Mouse (Mus musculus): ENCODE results near the gene Adamts20.

DNA sequence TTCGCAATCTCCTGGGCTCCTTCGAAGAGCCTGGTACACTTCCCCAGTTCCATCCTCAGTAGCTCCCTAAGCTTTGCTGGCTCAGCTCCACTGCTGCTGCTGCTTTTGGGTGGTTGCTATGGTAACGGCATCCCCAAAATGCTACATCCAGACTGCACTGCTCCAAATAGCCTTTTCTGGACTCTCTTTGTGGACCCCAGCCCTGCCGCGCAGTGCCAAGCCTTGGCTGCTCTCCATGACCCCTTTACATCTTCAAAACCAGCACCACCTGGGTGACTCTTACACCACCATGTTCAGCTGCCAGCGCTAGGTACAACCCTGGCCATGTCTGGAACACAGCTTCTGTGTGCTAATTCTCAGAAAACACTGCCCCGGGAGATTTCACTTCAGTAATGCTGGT lies 55.4 kb downstream of the Adamts20 start:
- no peak for TF ChIP-seq CTCF (IDR thresholded peaks at IDR 0.05; ENCODE audit: borderline replicate concordance, control insufficient read depth, extremely low read depth, insufficient read depth, low read length, poor library complexity)
- TF ChIP-seq POLR2A (IDR thresholded peaks at IDR 0.05; ENCODE audit: control insufficient read depth, extremely low read depth, insufficient read depth, low read length, poor library complexity) = no peak

Data from thymus, adult 2 months (tissue).